Mouse (Mus musculus): ENCODE results near the gene Vwc2. TPM values are rescaled to one million over a fixed set of nuclear protein-coding genes. Genes with fewer than 3 reads are reported as not detected.

Gene Vwc2
- total RNA-seq (2017): not detected in 3 replicates

DNA sequence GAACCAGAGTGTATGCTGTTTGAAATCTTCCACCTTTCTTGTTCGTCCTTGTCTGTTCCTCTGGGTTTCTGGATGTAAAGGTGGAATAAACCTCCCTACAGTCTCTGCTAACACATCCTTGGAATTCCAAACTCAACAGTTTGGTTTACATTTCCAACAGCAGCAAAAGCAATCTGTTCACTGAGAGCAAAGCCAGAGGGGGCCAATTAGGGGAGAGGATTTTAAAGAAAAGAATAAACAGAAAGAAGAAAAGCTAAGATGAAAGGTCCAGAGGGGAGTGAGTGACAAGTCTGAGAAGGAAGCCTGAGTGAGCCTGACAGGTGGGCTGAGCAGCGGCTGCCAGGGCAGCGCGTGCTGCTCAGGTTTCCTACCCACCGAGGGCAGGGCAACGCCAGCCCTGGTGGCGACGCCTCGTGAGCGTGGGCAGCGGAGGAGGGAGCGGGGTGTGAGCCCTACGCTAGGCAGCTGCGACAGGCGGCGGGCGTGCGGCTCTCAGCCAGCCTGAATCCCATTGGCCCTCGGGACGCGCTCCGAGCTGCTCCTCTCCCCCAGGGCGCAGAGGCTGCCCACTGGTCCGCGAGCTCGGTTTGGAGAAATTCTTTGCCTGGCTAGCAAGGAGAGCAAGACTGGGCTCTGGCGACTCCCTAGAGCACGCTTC lies at the start of gene Vwc2:
Vwc2 (plus strand) TSS at position 648 of the 658 bp plus-strand sequence.
- ATAC-seq (replicated peaks; ENCODE audit: insufficient number of reproducible peaks, low FRiP score, low TSS enrichment, poor library complexity, severe bottlenecking): no peak

DNA sequence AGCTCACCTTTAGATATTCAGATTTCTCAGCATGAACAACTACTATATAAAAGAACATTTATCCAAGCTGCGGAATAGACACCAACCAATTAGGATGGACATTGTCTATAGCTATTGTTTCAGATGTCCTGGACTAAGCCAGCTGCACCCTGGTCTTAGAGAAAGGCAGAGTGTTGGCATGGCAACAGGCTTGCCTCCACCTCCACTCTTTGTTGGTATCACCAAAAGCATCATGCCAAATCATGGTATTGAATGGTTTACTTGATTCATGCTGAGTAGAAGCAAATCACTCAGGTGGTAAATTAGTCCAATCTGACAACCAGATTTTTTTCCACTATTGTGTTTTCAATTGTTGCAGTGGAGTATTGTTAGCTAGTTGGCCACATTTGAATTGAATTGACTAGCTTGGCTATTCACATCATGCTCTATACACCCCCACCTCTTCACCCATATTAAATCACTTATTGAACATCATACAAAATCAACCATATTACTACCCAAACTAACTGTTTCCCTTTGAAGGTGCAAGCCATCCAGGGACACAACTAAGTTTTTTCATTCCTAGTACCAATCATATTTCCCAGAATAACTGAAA lies 25.8 kb upstream of the Vwc2 start:
- ATAC-seq (replicated peaks; ENCODE audit: insufficient number of reproducible peaks, low FRiP score, low TSS enrichment, poor library complexity, severe bottlenecking): no peak

DNA sequence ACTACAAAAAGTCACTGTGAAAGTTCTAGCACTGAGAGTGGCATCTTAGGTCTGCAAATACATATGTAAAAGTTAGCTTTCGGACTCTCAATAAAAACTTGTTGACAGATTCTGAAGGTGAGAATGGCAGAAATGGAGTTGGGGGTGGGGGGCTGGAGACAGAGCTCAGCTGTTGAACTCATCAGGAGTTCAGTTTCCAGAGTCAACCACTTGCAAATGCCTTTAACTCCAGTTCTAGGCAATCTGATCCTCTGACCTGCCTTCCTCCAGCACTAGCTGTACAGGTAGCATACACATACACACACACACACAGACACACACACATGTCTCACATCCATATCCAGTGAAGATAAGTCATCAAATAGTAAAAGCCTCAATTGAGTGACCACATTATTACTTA lies 16.4 kb upstream of the Vwc2 start:
- ATAC-seq (replicated peaks; ENCODE audit: insufficient number of reproducible peaks, low FRiP score, low TSS enrichment, poor library complexity, severe bottlenecking): no peak

GRCm38 (mm10) chr11:11098282-11098681 lies 15.7 kb upstream of the Vwc2 start:
- ATAC-seq (replicated peaks; ENCODE audit: insufficient number of reproducible peaks, low FRiP score, low TSS enrichment, poor library complexity, severe bottlenecking): no peak

DNA sequence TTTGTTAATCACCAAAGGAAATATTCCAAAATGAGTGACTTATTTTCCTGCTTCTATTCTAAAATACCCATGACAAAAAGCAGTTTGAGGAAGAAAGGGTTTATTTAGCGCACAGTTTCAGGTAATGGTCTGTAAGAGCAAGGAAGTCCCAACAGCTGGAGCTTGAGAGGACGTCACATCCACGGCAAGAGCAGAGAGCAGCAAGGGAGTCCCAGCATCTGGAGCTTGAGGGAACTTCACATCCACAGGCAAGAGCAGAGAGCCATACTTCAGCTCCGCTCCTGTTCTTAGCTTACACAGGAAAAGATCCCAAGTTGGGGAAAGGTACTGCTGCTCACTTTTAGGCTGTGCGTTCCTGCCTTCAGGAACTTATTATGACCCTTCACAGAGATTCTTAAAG lies 15.0 kb upstream of the Vwc2 start:
- ATAC-seq (replicated peaks; ENCODE audit: insufficient number of reproducible peaks, low FRiP score, low TSS enrichment, poor library complexity, severe bottlenecking): no peak

DNA sequence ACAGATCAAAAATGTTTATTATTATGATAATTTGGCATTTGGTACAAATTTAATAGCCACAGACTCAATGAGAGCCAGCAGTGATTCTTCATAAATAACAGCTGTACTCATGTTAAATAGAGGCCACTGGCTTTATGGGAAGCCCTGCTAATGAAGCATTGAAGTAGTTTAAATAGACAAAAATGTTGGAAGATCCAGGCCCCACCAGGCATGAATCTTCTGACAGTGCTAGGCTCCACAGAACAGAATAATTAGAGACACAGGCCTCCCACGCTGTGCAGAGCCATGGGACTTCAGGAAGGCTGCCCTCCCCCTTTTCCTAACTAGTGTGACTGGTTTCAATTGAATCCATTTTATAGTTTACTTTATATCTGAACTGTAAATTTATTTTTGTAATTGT lies 11.8 kb upstream of the Vwc2 start:
- ATAC-seq (replicated peaks; ENCODE audit: insufficient number of reproducible peaks, low FRiP score, low TSS enrichment, poor library complexity, severe bottlenecking): no peak

- ATAC-seq (replicated peaks; ENCODE audit: insufficient number of reproducible peaks, low FRiP score, low TSS enrichment, poor library complexity, severe bottlenecking): no peak
Measured at GRCm38 (mm10) chr11:11102620-11103019, 11.4 kb upstream of the Vwc2 start.

DNA sequence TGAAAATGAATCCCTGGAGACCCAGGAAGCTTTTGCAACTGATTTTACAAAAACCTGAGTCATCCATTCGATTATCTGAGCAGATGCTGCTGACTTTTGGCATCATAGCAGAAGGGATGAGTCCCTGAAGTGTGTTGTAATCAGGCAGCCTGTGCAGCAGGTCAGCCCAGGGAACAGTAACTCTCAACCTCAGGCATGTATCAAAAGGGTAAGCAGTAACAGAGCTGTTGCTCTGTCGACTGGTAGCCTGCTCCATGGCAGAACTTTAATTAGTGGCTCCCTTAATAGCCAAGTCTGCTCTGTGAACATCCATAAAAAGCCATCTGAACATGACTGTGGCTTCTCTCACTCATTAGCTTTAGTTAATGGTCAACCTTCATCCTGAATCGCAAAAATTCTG lies 5.1 kb upstream of the Vwc2 start:
- ATAC-seq (replicated peaks; ENCODE audit: insufficient number of reproducible peaks, low FRiP score, low TSS enrichment, poor library complexity, severe bottlenecking): no peak

DNA sequence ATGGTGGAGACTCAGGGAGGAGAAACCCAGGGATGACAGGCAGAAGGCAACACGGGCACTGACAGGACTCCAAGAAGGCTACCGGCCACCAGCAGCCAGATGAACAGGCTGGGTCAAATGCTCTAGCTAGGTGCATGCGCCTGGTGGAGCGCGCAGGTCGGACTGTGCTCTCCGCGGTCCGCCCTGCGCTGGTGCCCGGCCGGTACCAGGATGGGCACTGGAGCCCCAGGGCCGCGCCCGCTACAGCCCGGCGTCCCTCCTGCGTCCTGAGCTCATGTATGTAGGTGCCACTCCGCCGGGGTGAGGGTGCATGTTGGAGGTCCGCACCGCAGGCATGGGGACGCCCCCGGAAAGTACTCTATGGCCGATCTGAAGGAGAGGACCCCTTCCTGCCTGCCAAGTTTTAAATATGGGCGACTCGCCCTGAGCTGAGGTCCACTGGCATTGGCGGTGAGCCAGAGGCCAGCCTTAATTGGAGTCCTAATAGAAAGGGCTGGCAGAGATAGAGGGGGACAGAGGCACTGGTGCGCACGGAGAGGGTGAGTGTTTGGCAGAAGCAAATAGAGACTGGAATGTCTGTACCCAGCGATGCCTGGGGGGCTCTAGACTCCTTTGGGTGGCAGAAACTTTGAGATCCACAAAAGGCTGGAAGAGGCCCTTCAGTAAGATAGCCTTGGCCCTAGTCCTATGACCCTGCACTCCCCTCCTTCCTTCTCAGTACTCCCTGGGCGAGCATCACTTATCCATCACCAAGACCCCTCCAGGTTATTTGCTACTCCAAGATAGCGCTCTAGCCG lies 409 bp downstream of the Vwc2 start:
- ATAC-seq (replicated peaks; ENCODE audit: insufficient number of reproducible peaks, low FRiP score, low TSS enrichment, poor library complexity, severe bottlenecking): no peak

GRCm38 (mm10) chr11:11115031-11115647 lies 1.1 kb downstream of the Vwc2 start:
- ATAC-seq (replicated peaks; ENCODE audit: insufficient number of reproducible peaks, low FRiP score, low TSS enrichment, poor library complexity, severe bottlenecking): no peak

DNA sequence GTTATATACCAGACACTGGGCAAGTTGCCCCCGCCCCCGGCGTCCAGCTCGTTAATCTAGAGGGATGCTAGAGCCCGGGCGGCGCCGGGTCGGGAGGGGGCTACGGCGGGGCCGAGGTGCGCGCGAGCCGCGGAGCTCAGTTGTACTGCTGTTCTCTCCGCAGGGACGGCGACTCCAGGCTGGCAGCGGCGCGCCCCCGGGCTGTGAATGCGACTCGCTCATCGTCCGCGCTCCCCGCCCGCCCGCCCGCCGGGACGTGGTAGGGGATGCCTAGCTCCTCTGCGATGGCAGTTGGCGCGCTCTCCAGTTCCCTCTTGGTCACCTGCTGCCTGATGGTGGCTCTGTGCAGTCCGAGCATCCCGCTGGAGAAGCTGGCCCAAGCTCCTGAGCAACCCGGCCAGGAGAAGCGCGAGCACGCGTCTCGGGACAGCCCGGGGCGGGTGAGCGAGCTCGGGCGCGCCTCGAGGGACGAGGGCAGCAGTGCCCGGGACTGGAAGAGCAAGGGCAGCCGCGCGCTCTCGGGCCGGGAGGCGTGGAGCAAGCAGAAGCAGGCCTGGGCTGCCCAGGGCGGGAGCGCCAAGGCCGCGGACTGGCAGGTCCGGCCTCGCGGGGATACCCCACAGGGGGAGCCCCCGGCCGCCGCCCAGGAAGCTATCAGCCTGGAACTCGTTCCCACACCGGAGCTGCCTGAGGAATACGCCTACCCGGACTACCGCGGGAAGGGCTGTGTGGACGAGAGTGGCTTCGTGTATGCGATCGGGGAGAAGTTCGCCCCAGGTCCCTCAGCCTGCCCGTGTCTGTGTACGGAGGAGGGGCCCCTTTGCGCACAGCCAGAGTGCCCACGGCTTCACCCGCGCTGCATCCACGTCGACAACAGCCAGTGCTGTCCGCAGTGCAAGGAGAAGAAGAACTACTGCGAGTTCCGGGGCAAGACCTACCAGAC lies 1.9 kb downstream of the Vwc2 start:
- no peak for ATAC-seq (replicated peaks; ENCODE audit: insufficient number of reproducible peaks, low FRiP score, low TSS enrichment, poor library complexity, severe bottlenecking)

- no peak for ATAC-seq (replicated peaks; ENCODE audit: insufficient number of reproducible peaks, low FRiP score, low TSS enrichment, poor library complexity, severe bottlenecking)
Measured at GRCm38 (mm10) chr11:11116736-11117135, 2.7 kb downstream of the Vwc2 start.

GRCm38 (mm10) chr11:11122866-11123265 lies 8.8 kb downstream of the Vwc2 start:
- ATAC-seq (replicated peaks; ENCODE audit: insufficient number of reproducible peaks, low FRiP score, low TSS enrichment, poor library complexity, severe bottlenecking): no peak

DNA sequence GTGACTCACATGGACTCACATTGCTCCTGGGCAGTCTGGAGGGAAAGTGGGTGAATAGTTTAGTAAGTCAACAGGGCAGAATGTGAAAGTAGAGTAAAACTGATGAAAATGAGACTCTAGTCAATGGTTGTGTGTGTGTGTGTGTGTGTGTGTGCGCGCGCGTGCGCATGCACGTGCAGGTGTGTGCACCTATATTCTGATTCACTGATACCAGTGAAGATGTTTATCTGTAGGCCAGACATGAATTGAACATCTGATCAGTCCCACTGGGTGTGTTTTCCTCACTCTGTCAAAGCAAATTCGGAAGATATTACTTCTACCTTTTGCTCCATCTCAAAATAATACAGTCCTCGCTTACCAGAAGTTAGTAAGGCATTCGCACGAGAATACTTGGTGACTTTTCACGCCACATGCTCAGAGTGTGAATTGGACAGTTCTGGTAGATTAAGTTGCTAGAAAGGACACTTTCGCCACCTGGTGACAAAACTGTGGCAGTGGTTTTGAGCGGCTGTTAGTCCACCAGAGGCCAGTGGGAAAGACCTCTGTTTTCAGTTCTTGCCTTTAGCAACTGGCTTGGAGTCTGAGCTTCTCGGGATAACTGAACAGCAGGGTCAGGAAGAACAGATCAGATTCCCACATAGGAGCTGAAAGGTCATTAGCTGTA lies 17.5 kb downstream of the Vwc2 start:
- ATAC-seq (replicated peaks; ENCODE audit: insufficient number of reproducible peaks, low FRiP score, low TSS enrichment, poor library complexity, severe bottlenecking): no peak

DNA sequence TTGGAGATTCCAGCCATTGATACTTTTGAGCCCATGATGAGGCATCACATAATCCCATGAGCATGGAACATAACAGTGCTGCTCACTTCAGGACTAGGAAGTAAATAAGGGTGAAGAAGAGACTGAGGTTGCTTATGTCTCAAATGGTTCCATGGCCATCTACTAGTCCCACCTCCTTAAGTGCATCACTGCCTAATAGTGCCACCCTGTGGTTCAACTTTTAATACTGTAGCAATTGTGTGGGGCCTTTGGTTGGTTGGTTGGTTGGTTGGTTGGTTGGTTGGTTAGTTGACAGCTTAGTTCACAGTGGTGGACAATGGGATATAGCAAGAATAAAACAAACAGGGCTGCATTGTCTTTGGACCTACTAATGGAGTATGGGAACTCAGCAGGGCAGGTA lies 26.6 kb downstream of the Vwc2 start:
- ATAC-seq (replicated peaks; ENCODE audit: insufficient number of reproducible peaks, low FRiP score, low TSS enrichment, poor library complexity, severe bottlenecking): no peak

DNA sequence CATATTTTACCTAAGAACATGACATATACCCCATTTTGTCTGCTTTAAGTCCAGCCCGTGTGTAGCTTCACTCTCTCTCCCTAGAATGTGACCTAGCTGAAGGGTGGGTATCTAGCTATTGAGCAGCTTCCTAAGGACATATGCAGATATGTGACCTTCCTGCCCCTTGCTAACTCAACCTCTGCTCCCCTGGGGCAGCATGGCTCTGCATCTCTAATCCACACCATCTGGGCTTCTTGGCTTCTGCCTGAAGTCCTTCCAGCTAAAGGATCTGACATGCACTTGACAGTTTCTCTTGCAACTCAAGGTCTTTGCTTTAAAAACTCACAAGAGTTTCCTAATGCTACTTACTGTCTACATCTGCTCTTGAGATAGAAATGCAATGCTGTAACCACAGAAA lies 38.7 kb downstream of the Vwc2 start:
- no peak for ATAC-seq (replicated peaks; ENCODE audit: insufficient number of reproducible peaks, low FRiP score, low TSS enrichment, poor library complexity, severe bottlenecking)

DNA sequence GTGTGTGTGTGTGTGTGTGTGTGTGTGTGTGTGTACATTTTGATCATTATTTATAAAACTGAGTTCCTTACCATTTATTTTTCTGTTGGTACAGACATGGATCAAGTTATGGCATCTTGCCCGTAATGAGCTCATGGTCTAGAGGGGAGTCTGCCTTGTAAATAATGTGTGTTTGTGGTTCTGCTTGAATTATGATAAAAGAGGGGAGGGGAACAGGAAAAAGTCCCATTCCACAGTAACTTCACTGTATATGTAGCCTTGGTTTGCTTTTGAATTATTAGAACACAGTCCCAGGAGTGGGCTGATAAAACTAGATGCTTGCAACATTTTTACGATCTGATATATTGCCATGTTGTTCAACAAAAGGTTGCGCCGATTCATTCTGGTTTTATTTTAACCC lies 57.4 kb downstream of the Vwc2 start:
- ATAC-seq (replicated peaks; ENCODE audit: insufficient number of reproducible peaks, low FRiP score, low TSS enrichment, poor library complexity, severe bottlenecking): no peak

DNA sequence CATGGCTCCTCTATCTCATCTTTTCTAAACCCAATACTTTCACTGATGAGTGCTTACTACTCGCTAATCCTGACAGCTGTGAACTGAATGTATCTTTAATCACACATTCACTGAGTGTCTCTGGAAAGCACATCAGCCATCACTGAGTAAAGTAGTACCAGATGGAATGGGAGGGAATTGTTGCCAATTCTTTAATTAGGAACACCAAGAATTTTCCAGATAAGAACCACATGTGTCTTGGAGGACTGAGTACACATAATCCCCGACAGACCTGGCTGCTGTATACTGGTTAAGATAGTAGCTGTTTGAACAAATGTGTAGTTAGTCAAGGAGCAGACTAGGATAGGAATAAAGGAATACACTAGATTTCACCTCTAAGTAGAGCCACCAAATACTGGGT lies 61.2 kb downstream of the Vwc2 start:
- no peak for ATAC-seq (replicated peaks; ENCODE audit: insufficient number of reproducible peaks, low FRiP score, low TSS enrichment, poor library complexity, severe bottlenecking)

All from monocyte, adult 5-6 weeks (primary cell).